Mouse (Mus musculus): ENCODE measurements at regions not wholly inside any gene's neighbourhood (a gene's known extent, or its start where the extent isn't known, plus 50 kb on each side); places are given as distances from the start of the nearest gene placed in this dataset.

GRCm38 (mm10) chr12:26152992-26153391 lies 262.1 kb downstream of the Rnf144a start:
- Histone ChIP-seq H3K4me3 (ENCODE audit: low read depth, low read length) (no peak overlapping the region), H3K36me3 (ENCODE audit: control insufficient read depth, insufficient read depth, low read length) (no peaks in the 10 kb centered on the region), H3K27ac (replicated peaks) (no peak overlapping the region), H3K27me3 (ENCODE audit: control insufficient read depth, insufficient read depth, low read length) (no peaks in the 10 kb centered on the region), H3K4me1 (replicated peaks; ENCODE audit: control insufficient read depth, insufficient read depth) (no peaks in the 10 kb centered on the region), H3K9me3 (ENCODE audit: control insufficient read depth, low read length) (no peaks in the 10 kb centered on the region), H3K4me2 (replicated peaks; ENCODE audit: low read depth) (no peak overlapping the region), H3K9ac (ENCODE audit: low read length) (no peak overlapping the region)
- WGBS, result 72% methylated on average over 8 of the region's 8 CpGs
- TF ChIP-seq EP300 (optimal IDR thresholded peaks at IDR 0.05), result no peak
- TF ChIP-seq CTCF (IDR thresholded peaks at IDR 0.05; ENCODE audit: low read depth), result no peak
- no peak for DNase-seq (ENCODE audit: low spot score)
- no peak for ATAC-seq (ENCODE audit: low FRiP score, low TSS enrichment)

- ATAC-seq (ENCODE audit: low FRiP score, low TSS enrichment) (no peak), DNase-seq (ENCODE audit: low spot score) (no peak)
- no peak overlapping the region for H3K4me2 ChIP-seq (replicated peaks; ENCODE audit: low read depth)
- H3K27me3 ChIP-seq (ENCODE audit: control insufficient read depth, insufficient read depth, low read length), result no peaks in the 10 kb centered on the region
- no peak for TF ChIP-seq CTCF (IDR thresholded peaks at IDR 0.05; ENCODE audit: low read depth)
- TF ChIP-seq EP300 (optimal IDR thresholded peaks at IDR 0.05), result no peak
- H3K36me3 ChIP-seq (ENCODE audit: control insufficient read depth, insufficient read depth, low read length), result no peaks in the 10 kb centered on the region
- H3K27ac ChIP-seq (replicated peaks), result no peak overlapping the region
- H3K9ac ChIP-seq (ENCODE audit: low read length), result no peak overlapping the region
- no peaks in the 10 kb centered on the region for H3K9me3 ChIP-seq (ENCODE audit: control insufficient read depth, low read length)
- no peak overlapping the region for H3K4me3 ChIP-seq (ENCODE audit: low read depth, low read length)
- 61% methylated on average over 3 of the region's 3 CpGs for WGBS
- H3K4me1 ChIP-seq (replicated peaks; ENCODE audit: control insufficient read depth, insufficient read depth), result no peaks in the 10 kb centered on the region; the same call in 1 of the 2 replicates
These were observed 268.7 kb downstream of the Rnf144a start for GRCm38 (mm10) chr12:26146336-26146735.

- DNase-seq (ENCODE audit: low spot score) (no peak), ATAC-seq (ENCODE audit: low FRiP score, low TSS enrichment) (no peak)
These were observed 269.9 kb downstream of the Rnf144a start for GRCm38 (mm10) chr12:26145085-26145714.

GRCm38 (mm10) chr12:26144616-26145015 lies 270.4 kb downstream of the Rnf144a start:
- Histone ChIP-seq H3K27ac (replicated peaks) (no peak overlapping the region), H3K4me1 (replicated peaks; ENCODE audit: control insufficient read depth, insufficient read depth) (no peaks in the 10 kb centered on the region; the same call in 1 of the 2 replicates), H3K27me3 (ENCODE audit: control insufficient read depth, insufficient read depth, low read length) (no peaks in the 10 kb centered on the region), H3K4me2 (replicated peaks; ENCODE audit: low read depth) (no peak overlapping the region), H3K36me3 (ENCODE audit: control insufficient read depth, insufficient read depth, low read length) (no peaks in the 10 kb centered on the region), H3K9ac (ENCODE audit: low read length) (no peak overlapping the region), H3K9me3 (ENCODE audit: control insufficient read depth, low read length) (no peaks in the 10 kb centered on the region), H3K4me3 (ENCODE audit: low read depth, low read length) (no peak overlapping the region)
- ATAC-seq (ENCODE audit: low FRiP score, low TSS enrichment), result no peak
- TF ChIP-seq EP300 (optimal IDR thresholded peaks at IDR 0.05), result no peak
- no peak for TF ChIP-seq CTCF (IDR thresholded peaks at IDR 0.05; ENCODE audit: low read depth)
- no peak for DNase-seq (ENCODE audit: low spot score)
- WGBS, result 62% methylated on average over 3 of the region's 3 CpGs

More at GRCm38 (mm10) chr12:26145085-26145714, 269.9 kb downstream of the Rnf144a start:
- H3K4me1 ChIP-seq (replicated peaks; ENCODE audit: control insufficient read depth, insufficient read depth), result no peaks in the 10 kb centered on the region; the same call in 1 of the 2 replicates
- H3K27me3 ChIP-seq (ENCODE audit: control insufficient read depth, insufficient read depth, low read length), result no peaks in the 10 kb centered on the region
- TF ChIP-seq CTCF (IDR thresholded peaks at IDR 0.05; ENCODE audit: low read depth), result no peak
- TF ChIP-seq EP300 (optimal IDR thresholded peaks at IDR 0.05), result no peak
- H3K9me3 ChIP-seq (ENCODE audit: control insufficient read depth, low read length), result no peaks in the 10 kb centered on the region
- no peaks in the 10 kb centered on the region for H3K36me3 ChIP-seq (ENCODE audit: control insufficient read depth, insufficient read depth, low read length)
- no peak overlapping the region for H3K27ac ChIP-seq (replicated peaks)
- no peak overlapping the region for H3K4me2 ChIP-seq (replicated peaks; ENCODE audit: low read depth)
- no peak overlapping the region for H3K9ac ChIP-seq (ENCODE audit: low read length)
- WGBS, result 51% methylated on average over 6 of the region's 6 CpGs
- no peak overlapping the region for H3K4me3 ChIP-seq (ENCODE audit: low read depth, low read length)

- no peaks in the 10 kb centered on the region for H3K9me3 ChIP-seq (ENCODE audit: control insufficient read depth, low read length)
- ATAC-seq (ENCODE audit: low FRiP score, low TSS enrichment) (no peak), DNase-seq (ENCODE audit: low spot score) (no peak)
- no peak overlapping the region for H3K4me3 ChIP-seq (ENCODE audit: low read depth, low read length)
- H3K36me3 ChIP-seq (ENCODE audit: control insufficient read depth, insufficient read depth, low read length), result no peaks in the 10 kb centered on the region
- no peak overlapping the region for H3K4me2 ChIP-seq (replicated peaks; ENCODE audit: low read depth)
- no peaks in the 10 kb centered on the region for H3K27me3 ChIP-seq (ENCODE audit: control insufficient read depth, insufficient read depth, low read length)
- no peaks in the 10 kb centered on the region; the same call in 1 of the 2 replicates for H3K4me1 ChIP-seq (replicated peaks; ENCODE audit: control insufficient read depth, insufficient read depth)
- 25% methylated on average over 6 of the region's 6 CpGs for WGBS
- no peak for TF ChIP-seq EP300 (optimal IDR thresholded peaks at IDR 0.05)
- TF ChIP-seq CTCF (IDR thresholded peaks at IDR 0.05; ENCODE audit: low read depth), result no peak
- H3K9ac ChIP-seq (ENCODE audit: low read length), result no peak overlapping the region
- no peak overlapping the region for H3K27ac ChIP-seq (replicated peaks)
These were observed 271.6 kb downstream of the Rnf144a start for GRCm38 (mm10) chr12:26143411-26143810.

- Histone ChIP-seq H3K27me3 (ENCODE audit: control insufficient read depth, insufficient read depth, low read length) (no peaks in the 10 kb centered on the region), H3K4me2 (replicated peaks; ENCODE audit: low read depth) (no peak overlapping the region), H3K27ac (replicated peaks) (no peak overlapping the region), H3K4me3 (ENCODE audit: low read depth, low read length) (no peak overlapping the region), H3K9ac (ENCODE audit: low read length) (no peak overlapping the region), H3K36me3 (ENCODE audit: control insufficient read depth, insufficient read depth, low read length) (no peaks in the 10 kb centered on the region), H3K9me3 (ENCODE audit: control insufficient read depth, low read length) (no peaks in the 10 kb centered on the region), H3K4me1 (replicated peaks; ENCODE audit: control insufficient read depth, insufficient read depth) (no peaks in the 10 kb centered on the region)
- 90% methylated on average over 8 of the region's 8 CpGs for WGBS
- DNase-seq (ENCODE audit: low spot score) (no peak), ATAC-seq (ENCODE audit: low FRiP score, low TSS enrichment) (no peak)
- TF ChIP-seq CTCF (IDR thresholded peaks at IDR 0.05; ENCODE audit: low read depth), result no peak
- no peak for TF ChIP-seq EP300 (optimal IDR thresholded peaks at IDR 0.05)
These were observed 284.2 kb downstream of the Rnf144a start for GRCm38 (mm10) chr12:26130811-26131210.

Data from stomach, postnatal 0 days (tissue).